Mouse (Mus musculus) hindbrain, embryonic 11.5 days (tissue): ENCODE data around the gene Ldhb. TPM values are rescaled to one million over a fixed set of nuclear protein-coding genes. Genes with fewer than 3 reads are reported as not detected.
"Not testable (repeated sequence)": the region's sequence is repeated elsewhere in the genome, so short reads cannot be mapped to it uniquely, and the experiment has no call there.

ENCODE experiments used
- ATAC-seq: fragments of 200-750 bp; cut with Nextera tagmentation; 2 replicates; pipeline ENCODE4 v1.8.0; 2017; ENCODE audit warnings: mild to moderate bottlenecking, moderate TSS enrichment, moderate library complexity; ENCODE audit not compliant: low FRiP score
- DNase-seq: peaks from one replicate; pipeline ENCODE4 v3.0.0-alpha.2; 2015; ENCODE audit warnings: low spot score
- H3K27ac ChIP-seq: fragments of 300-500 bp; sonication (generic); 2 replicates; pipeline ENCODE4 v1.5.1; 2014; ENCODE audit warnings: mild to moderate bottlenecking, low read depth, low read length
- H3K27me3 ChIP-seq: fragments of 300-500 bp; sonication (generic); 2 replicates; pipeline ENCODE4 v1.6.1; 2014; ENCODE audit warnings: mild to moderate bottlenecking, low read length, moderate library complexity, mixed read lengths; ENCODE audit not compliant: control insufficient read depth, insufficient read depth
- H3K36me3 ChIP-seq: fragments of 300-500 bp; sonication (generic); 2 replicates; pipeline ENCODE4 v1.6.1; 2014; ENCODE audit warnings: mild to moderate bottlenecking, low read length, moderate library complexity, mixed read lengths; ENCODE audit not compliant: control insufficient read depth, insufficient read depth
- H3K4me1 ChIP-seq: fragments of 300-500 bp; sonication (generic); replicated peaks from 2 replicates; pipeline ENCODE4 v1.6.1; 2014; ENCODE audit warnings: low read length, mixed read lengths; ENCODE audit not compliant: control insufficient read depth, insufficient read depth
- H3K4me2 ChIP-seq: fragments of 300-500 bp; sonication (generic); replicated peaks from 2 replicates; pipeline ENCODE4 v1.6.1; 2014; ENCODE audit warnings: mild to moderate bottlenecking, low read depth, low read length
- H3K4me3 ChIP-seq: fragments of 300-500 bp; sonication (generic); 2 replicates; pipeline ENCODE4 v1.5.1; 2014; ENCODE audit warnings: low read depth, low read length
- H3K9ac ChIP-seq: fragments of 300-500 bp; sonication (generic); 2 replicates; pipeline ENCODE4 v1.6.1; 2014; ENCODE audit warnings: low read depth, low read length
- H3K9me3 ChIP-seq: fragments of 300-500 bp; sonication (generic); 2 replicates; pipeline ENCODE4 v1.6.1; 2016; ENCODE audit warnings: low read length; ENCODE audit not compliant: control insufficient read depth
- WGBS: fragments of 180-500 bp; shearing (Covaris S2); extraction: QIAGEN DNeasy Blood & Tissue Kit; methylation state at CpG from one replicate; pipeline ENCODE4 v1.1.7; 2014; 5-methylcytosine and 5-hydroxymethylcytosine counted together
- polyA plus RNA-seq: library from polyadenylated mRNA; unstranded; fragments of >200 nt; fragmentation: Nextera tagmentation; extraction: Ambion mirVana; gene quantifications from 2 replicates; pipeline ENCODE4 v1.2.1, GENCODE M21; 2014

The Ldhb gene
- polyA plus RNA-seq, 1 experiment from 2014 or later = 388 TPM

DNA sequence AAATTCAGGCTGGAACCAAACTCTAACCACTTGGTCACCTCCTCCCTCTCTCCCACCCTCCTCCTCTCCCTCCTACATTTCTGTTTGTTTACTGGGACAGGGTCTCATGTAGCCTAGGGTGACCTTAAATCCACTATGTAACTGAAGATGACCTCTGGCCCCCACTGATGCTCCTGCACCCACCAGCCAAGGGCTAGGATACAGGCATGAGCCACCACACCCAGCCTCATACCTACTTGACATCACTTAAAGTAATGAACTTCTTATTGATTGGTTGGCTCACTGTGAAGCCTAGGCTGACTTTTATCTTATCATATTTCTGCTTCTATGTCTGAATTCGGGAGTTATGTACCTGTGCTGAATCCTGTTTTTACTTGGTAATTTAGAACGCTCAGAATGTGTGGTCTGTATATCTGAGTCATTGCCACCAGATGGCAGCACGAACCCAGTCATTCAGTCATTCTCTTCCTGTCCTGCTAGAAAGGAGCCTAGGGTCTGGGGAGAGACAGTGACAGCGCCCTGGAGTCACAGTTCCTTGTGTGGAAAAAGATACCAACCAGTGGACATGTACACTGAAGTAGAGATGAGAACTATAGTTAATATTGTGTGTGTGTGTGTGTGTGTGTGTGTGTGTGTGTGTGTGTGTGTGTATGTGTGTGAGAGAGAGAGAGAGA lies 17.0 kb upstream of the Ldhb start:
- Histone ChIP-seq H3K4me1 (no peaks in the 10 kb centered on the region), H3K9ac (no peak overlapping the region), H3K9me3 (no peaks in the 10 kb centered on the region), H3K36me3 (no peaks in the 10 kb centered on the region), H3K4me3 (no peak overlapping the region), H3K27ac (no peak overlapping the region), H3K27me3 (no peaks in the 10 kb centered on the region), H3K4me2 (no peak overlapping the region)
- DNase-seq (peak; percentile 82), ATAC-seq (peak; percentile 77)
- 14% methylated on average over 4 of the region's 4 CpGs for WGBS

DNA sequence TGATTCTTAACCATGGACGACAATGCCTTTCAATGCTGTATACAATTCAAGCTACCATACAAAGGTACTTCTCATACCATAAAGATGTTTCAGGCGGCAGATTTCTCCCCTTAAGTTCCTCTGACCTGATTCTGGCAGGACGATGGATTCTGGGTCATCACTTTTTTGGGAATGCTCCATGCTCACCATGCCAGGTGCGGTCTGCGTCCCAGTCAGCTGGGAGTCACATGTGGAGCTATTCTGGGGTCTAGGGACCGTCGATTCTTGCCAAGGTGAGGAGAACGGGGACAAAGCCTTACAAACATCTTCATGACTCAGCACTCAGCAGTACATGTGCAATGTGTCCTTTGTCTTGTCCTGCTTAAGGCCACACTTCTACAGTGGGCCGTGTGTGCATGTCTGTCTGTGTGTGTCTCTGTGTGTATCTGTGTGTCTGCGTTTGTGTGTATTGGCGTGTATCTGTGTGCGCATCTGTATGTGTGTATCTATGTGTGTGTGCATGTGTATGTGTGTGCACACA lies 13.9 kb upstream of the Ldhb start:
- Histone ChIP-seq H3K9ac (no peak overlapping the region), H3K9me3 (no peaks in the 10 kb centered on the region), H3K4me2 (no peak overlapping the region), H3K36me3 (no peaks in the 10 kb centered on the region), H3K27ac (no peak overlapping the region), H3K4me1 (no peaks in the 10 kb centered on the region), H3K4me3 (no peak overlapping the region), H3K27me3 (no peaks in the 10 kb centered on the region)
- DNase-seq = no peak
- 87% methylated on average over 12 of the region's 12 CpGs for WGBS
- ATAC-seq = no peak

DNA sequence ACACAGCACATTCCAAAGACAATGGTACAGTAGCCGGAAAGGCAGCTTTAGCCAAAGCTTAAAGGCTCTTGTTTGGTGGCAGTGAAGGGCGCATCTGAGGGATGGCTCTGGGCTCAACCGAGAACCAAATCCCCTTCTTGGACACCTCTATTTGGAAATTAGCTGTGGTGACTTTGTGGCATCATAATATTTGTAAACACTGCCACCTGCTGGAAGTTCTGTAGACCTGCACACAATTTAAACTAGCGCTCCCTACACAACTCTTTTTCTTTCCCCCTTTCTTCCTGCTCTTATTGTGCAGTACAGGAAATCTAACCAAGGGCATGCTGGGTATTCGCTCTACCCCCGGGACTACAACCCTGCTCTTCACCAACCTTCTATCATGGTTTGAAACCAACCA lies 11.4 kb upstream of the Ldhb start:
- no peak overlapping the region for H3K9ac ChIP-seq
- no peaks in the 10 kb centered on the region for H3K4me1 ChIP-seq
- H3K27ac ChIP-seq = no peak overlapping the region
- WGBS = 15% methylated on average over 6 of the region's 6 CpGs
- H3K27me3 ChIP-seq = no peaks in the 10 kb centered on the region
- no peak overlapping the region for H3K4me2 ChIP-seq
- ATAC-seq (peak; percentile 56; the same call in 1 of the 2 replicates), DNase-seq (peak; percentile 73)
- no peaks in the 10 kb centered on the region for H3K36me3 ChIP-seq
- H3K4me3 ChIP-seq = no peak overlapping the region
- no peaks in the 10 kb centered on the region for H3K9me3 ChIP-seq

DNA sequence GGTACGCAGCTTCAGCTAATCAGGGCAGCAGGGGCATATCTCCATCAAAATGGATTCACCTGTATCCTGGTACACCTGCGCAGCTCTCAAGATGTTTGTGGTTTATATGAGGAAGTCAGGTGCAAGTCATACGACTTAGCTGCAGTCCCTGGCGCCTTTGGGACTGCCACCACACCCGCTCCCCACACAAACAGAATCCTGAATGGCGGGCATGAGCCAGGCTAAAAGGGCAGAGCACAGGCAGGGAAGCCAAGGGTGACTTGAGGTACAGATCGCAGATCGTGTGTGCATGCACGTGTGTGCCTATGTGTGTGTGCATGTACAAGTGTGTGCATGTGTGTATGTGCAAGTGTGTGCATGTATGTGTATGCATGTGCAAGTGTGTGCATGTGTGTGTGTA lies 7.6 kb upstream of the Ldhb start:
- not testable (repeated sequence) for H3K4me3 ChIP-seq, H3K27me3 ChIP-seq, H3K9me3 ChIP-seq, H3K27ac ChIP-seq, H3K36me3 ChIP-seq, H3K4me1 ChIP-seq, DNase-seq, ATAC-seq, H3K4me2 ChIP-seq, H3K9ac ChIP-seq
- WGBS = 78% methylated on average over 8 of the region's 9 CpGs

DNA sequence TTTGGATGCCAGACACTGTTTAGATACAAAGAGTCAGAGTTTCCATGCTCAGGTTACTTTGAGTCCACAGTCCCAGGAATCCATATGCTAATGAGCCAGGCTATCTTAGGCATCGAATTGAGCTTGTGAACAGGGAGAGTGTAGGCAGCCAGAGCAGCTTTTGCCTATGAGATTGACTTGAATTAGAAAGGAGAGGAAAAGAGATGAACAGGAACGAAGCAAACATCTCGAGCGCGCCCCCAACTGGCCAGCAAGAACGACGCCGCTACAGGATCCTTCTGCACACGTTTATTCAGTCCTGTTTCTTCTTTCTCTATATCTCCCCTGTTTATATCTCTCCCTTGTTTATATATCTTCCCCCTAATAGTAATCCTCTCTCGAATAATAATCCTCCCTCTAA lies 7.2 kb upstream of the Ldhb start:
- Histone ChIP-seq H3K4me1 (no peaks in the 10 kb centered on the region), H3K4me2 (no peak overlapping the region), H3K9ac (no peak overlapping the region), H3K27me3 (peaks cover 4% of the 10 kb centered on the region; the same call in 1 of the 2 replicates), H3K36me3 (no peaks in the 10 kb centered on the region), H3K4me3 (no peak overlapping the region), H3K27ac (no peak overlapping the region), H3K9me3 (no peaks in the 10 kb centered on the region)
- peak; percentile 63 for DNase-seq
- 0 out of 2 replicates have a peak, but pooled peaks have one; percentile 13 for ATAC-seq
- 4% methylated on average over 10 of the region's 10 CpGs for WGBS

DNA sequence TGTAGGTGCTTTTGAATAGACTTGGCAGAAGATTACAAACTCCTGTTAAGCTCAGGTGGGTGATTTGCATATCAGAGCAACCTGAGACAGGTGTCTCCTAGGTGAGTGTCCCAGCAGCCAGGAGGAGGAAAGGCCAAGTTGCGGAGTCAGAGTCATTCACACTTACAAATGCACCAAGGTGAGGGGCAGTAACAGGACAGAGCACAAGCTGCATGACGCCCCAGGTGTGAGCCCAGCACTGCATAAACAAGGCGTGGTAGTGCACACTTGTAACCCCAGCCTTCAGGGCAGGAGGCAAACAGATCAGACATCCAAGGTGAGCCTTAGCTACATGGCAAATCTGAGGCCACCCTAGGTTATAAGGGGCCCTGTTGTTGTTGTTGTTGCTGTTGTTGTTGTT lies 5.1 kb upstream of the Ldhb start:
- H3K9me3 ChIP-seq = no peaks in the 10 kb centered on the region
- no peak overlapping the region for H3K27ac ChIP-seq
- no peak overlapping the region for H3K4me2 ChIP-seq
- no peaks in the 10 kb centered on the region for H3K36me3 ChIP-seq
- no peaks in the 10 kb centered on the region for H3K4me1 ChIP-seq
- no peak overlapping the region for H3K9ac ChIP-seq
- no peak for DNase-seq
- peaks cover 4% of the 10 kb centered on the region; the same call in 1 of the 2 replicates for H3K27me3 ChIP-seq
- H3K4me3 ChIP-seq = no peak overlapping the region
- ATAC-seq = no peak
- 35% methylated on average over 3 of the region's 3 CpGs for WGBS

DNA sequence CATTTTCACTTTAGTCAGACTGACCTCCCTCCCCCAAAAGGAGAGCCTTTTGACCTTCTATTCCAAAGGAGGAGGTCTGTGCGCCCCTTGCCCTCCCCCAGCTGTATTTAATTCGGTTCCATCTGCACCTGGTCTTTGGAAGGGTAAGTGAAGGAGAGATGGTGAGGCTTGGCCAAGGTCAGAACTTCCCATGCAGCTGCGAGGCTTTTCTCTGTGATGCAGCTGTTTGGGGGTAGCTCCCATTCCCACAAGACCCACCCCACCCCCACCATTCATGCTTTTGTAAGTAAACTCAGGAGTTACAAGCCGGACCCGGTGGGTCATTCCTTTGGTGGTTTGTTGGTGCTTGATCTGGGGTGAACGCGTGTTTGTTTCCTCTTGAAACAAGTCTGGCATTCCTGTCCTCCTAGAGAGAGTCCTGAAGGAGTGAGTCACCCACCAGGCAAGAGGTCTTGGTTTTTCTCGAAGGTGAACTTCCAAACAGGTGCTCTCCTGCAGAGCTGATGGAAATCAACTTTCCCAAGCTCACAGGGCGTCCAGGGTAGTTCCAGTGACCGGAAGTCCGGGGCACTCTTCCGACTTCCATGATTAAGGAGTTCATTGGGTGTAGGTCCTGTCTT lies 3.9 kb upstream of the Ldhb start:
- Histone ChIP-seq H3K9ac (no peak overlapping the region), H3K4me3 (no peak overlapping the region), H3K4me1 (0 out of 2 replicates have a peak, but pooled peaks cover under 1% of the 10 kb centered on the region), H3K36me3 (no peaks in the 10 kb centered on the region), H3K4me2 (no peak overlapping the region), H3K9me3 (no peaks in the 10 kb centered on the region), H3K27ac (no peak overlapping the region), H3K27me3 (peaks cover 4% of the 10 kb centered on the region; the same call in 1 of the 2 replicates)
- DNase-seq (no peak), ATAC-seq (no peak)
- WGBS = 20% methylated on average over 12 of the region's 12 CpGs

DNA sequence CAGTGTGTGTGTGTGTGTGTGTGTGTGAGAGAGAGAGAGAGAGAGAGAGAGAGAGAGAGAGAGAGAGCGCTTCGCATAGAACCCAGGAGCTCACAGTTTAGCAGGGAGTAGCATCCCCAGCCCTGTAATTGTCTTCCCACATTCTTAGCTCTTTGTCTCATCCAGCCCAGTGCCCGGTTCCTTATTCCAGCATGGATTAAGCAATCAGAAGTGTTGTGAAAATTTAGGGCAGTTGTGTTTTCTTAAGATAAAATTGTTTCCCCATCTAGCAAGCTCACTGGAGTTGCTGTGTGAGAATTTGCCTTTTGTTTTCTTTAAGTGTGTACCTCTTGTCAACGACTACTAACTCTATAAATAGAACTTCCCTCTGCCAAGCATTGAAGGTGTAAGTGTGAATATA lies 906 bp upstream of the Ldhb start:
- Histone ChIP-seq H3K9me3 (no peaks in the 10 kb centered on the region), H3K27ac (no peak overlapping the region), H3K4me3 (no peak overlapping the region), H3K9ac (no peak overlapping the region), H3K4me1 (0 out of 2 replicates have a peak, but pooled peaks cover 3% of the 10 kb centered on the region), H3K36me3 (no peaks in the 10 kb centered on the region), H3K4me2 (no peak overlapping the region), H3K27me3 (peaks cover 4% of the 10 kb centered on the region; the same call in 1 of the 2 replicates)
- DNase-seq (no peak), ATAC-seq (no peak)
- 18% methylated on average over 4 of the region's 4 CpGs for WGBS
